Mouse (Mus musculus) olfactory bulb, adult 2 months (tissue): Measurements from ENCODE around the gene Abtb1. TPM values are rescaled to one million over a fixed set of nuclear protein-coding genes. Genes with fewer than 3 reads are reported as not detected.

Experiments used
- H3K27ac ChIP-seq: fragments of 200-500 bp; 2 replicates; pipeline ENCODE4 v1.5.1; 2012; ENCODE audit warnings: low read depth, low read length; ENCODE audit not compliant: insufficient read depth
- H3K4me1 ChIP-seq: fragments of 200-500 bp; 2 replicates; pipeline ENCODE4 v1.6.1; 2012; ENCODE audit warnings: low read length; ENCODE audit not compliant: control insufficient read depth, insufficient read depth
- H3K4me3 ChIP-seq: fragments of 200-500 bp; 2 replicates; pipeline ENCODE4 v1.5.1; 2012; ENCODE audit warnings: mild to moderate bottlenecking, low read depth, low read length, moderate library complexity; ENCODE audit not compliant: insufficient read depth
- CTCF ChIP-seq: fragments of 200-500 bp; IDR thresholded peaks from 2 replicates; pipeline ENCODE4 v1.5.1; 2012; ENCODE audit warnings: low read depth, mild to moderate bottlenecking, low read length, moderate library complexity; ENCODE audit not compliant: insufficient read depth
- POLR2A ChIP-seq: fragments of 200-500 bp; IDR thresholded peaks from 2 replicates; pipeline ENCODE4 v1.6.1; 2012; ENCODE audit warnings: mild to moderate bottlenecking, low read depth, low read length, moderate library complexity; ENCODE audit not compliant: insufficient read depth
- WGBS: fragments of 180-500 bp; shearing (Covaris S2); methylation state at CpG from one replicate; pipeline ENCODE4 v1.1.7; 2018; 5-methylcytosine and 5-hydroxymethylcytosine counted together
- polyA plus RNA-seq: library from polyadenylated mRNA; stranded (reverse); fragments of >200 nt; gene quantifications from 2 replicates; pipeline ENCODE4 v1.2.4, GENCODE M21; 2012; ENCODE audit warnings: low replicate concordance; ENCODE audit not compliant: missing spikeins, insufficient read depth, insufficient read length

The Abtb1 gene
- polyA plus RNA-seq, 1 experiment, result not detected

- Histone ChIP-seq H3K4me1 (peaks cover 7% of the 10 kb centered on the region; the same call in 1 of the 2 replicates), H3K27ac (no peak overlapping the region), H3K4me3 (no peak overlapping the region)
- WGBS, result 89% methylated on average over 7 of the region's 7 CpGs
- TF ChIP-seq CTCF, result no peak
- TF ChIP-seq POLR2A, result no peak
Observed at GRCm38 (mm10) chr6:88803051-88803450, 38.7 kb downstream of the Abtb1 start.

DNA sequence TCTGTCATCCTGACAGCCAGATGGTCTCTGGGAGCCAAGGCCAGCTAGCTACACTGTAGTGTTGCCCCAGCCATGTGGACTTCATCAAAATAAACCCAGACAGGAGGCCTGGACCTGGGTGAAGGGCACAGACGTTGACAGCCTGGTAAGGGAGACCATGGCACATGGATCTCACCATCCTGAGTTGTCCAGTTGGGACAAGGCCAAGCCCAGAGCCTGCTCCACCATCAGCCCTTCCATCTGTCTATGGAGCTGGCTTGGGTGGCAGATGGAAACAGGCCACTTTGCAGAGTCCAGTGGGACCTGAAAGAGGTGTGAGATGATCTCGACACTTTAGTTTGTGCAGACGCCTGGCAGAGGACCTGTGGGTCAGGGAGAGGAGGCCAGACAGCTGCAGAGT is 41.0 kb downstream of the Abtb1 start:
- no peak overlapping the region for H3K4me3 ChIP-seq
- H3K27ac ChIP-seq, result no peak overlapping the region
- WGBS, result 80% methylated on average over 3 of the region's 3 CpGs
- no peak for TF ChIP-seq POLR2A
- 0 out of 2 replicates have a peak, but pooled peaks cover 5% of the 10 kb centered on the region for H3K4me1 ChIP-seq

GRCm38 (mm10) chr6:88800191-88800590 is 41.6 kb downstream of the Abtb1 start:
- 89% methylated on average over 7 of the region's 7 CpGs for WGBS
- Histone ChIP-seq H3K4me1 (0 out of 2 replicates have a peak, but pooled peaks cover 5% of the 10 kb centered on the region), H3K27ac (no peak overlapping the region), H3K4me3 (no peak overlapping the region)
- TF ChIP-seq CTCF (no peak), POLR2A (no peak)

- Histone ChIP-seq H3K4me1 (peaks cover 31% of the 10 kb centered on the region), H3K27ac (peak overlapping the region; percentile 49; the same call in 1 of the 2 replicates), H3K4me3 (no peak overlapping the region)
- WGBS, result 62% methylated on average over 14 of the region's 14 CpGs
- TF ChIP-seq POLR2A (no peak), CTCF (no peak)
Observed at GRCm38 (mm10) chr6:88794561-88794971, 47.2 kb downstream of the Abtb1 start.

DNA sequence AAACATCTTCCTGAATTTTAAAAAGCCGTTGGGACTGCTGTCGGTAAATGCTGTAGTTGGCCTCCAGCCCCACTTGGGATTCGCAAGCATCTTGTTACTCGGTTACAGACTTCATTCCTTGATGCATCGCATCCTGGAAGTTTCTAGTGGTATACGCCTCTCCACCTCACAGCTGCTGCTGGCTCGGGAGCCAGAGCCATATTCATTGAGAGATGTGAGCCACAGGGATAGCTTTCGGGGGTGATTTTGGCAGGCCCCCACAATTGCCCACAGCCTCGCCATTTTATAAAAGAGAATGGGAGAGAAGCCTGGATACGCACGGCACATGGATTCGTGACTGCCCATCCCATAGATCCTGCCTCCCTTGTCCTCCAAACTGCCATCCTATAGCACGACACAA is 47.9 kb downstream of the Abtb1 start:
- peaks cover 36% of the 10 kb centered on the region for H3K4me1 ChIP-seq
- H3K27ac ChIP-seq, result peak overlapping the region; percentile 32; the same call in 1 of the 2 replicates
- no peak overlapping the region for H3K4me3 ChIP-seq
- WGBS, result 43% methylated on average over 13 of the region's 13 CpGs
- TF ChIP-seq POLR2A (no peak), CTCF (no peak)

DNA sequence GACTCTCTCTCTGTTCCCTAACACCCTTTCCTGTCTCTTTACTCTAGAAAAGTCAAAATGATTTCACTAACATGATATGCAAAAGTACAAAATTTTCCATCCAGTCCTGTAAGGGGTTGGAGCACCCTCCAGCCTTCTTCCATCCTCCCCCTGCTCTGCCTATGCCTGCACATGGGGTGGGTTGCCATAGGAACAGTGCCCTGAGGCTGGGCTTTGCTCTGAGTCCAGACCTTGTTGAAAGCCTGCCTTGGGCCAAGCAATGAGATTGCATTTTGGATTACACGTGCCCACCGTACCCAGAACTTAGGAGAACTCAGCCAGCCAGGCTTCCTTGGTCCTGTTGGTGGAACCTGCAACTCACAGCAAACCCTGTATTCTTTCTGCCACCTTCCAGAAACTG is 48.5 kb downstream of the Abtb1 start:
- Histone ChIP-seq H3K4me1 (peaks cover 41% of the 10 kb centered on the region), H3K27ac (no peak overlapping the region), H3K4me3 (no peak overlapping the region)
- WGBS, result 15% methylated on average over 2 of the region's 2 CpGs
- TF ChIP-seq POLR2A (no peak), CTCF (no peak)

DNA sequence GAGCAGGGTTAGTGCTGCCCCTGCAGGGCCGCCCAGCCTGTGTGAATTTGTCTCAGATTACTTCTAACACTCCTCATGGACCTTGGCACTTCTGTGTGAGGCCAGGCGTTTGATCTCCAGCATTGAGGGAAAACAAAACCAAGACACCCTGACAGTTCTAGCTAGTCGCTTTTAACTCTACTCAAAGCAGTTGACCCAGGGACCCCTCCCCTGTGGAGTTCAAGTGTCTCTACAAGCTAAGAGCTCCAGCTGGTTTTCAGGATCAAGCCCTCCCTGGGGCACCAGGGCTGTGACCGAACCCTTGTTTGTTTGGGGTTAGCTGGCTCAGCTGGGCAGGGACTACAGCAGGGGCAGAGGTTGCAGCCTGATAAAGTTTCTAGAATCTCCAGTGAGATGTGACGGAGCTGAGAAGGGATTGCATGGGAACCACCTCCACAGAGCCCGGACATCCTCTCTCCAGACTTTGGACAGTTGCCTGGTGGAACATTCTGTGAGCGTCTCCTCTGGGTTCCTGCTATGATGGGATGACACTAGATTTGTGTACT is 49.6 kb downstream of the Abtb1 start:
- no peak overlapping the region for H3K27ac ChIP-seq
- WGBS, result 67% methylated on average over 7 of the region's 7 CpGs

GRCm38 (mm10) chr6:88791299-88791698 is 50.5 kb downstream of the Abtb1 start:
- no peak overlapping the region for H3K27ac ChIP-seq
- TF ChIP-seq POLR2A (no peak), CTCF (no peak)
- peaks cover 54% of the 10 kb centered on the region for H3K4me1 ChIP-seq
- H3K4me3 ChIP-seq, result no peak overlapping the region
- WGBS, result 62% methylated on average over 9 of the region's 9 CpGs

More for the DNA sequence above, 49.6 kb downstream of the Abtb1 start:
- Histone ChIP-seq H3K4me3 (no peak overlapping the region), H3K4me1 (peaks cover 49% of the 10 kb centered on the region)
- no peak for TF ChIP-seq POLR2A
- TF ChIP-seq CTCF, result no peak

DNA sequence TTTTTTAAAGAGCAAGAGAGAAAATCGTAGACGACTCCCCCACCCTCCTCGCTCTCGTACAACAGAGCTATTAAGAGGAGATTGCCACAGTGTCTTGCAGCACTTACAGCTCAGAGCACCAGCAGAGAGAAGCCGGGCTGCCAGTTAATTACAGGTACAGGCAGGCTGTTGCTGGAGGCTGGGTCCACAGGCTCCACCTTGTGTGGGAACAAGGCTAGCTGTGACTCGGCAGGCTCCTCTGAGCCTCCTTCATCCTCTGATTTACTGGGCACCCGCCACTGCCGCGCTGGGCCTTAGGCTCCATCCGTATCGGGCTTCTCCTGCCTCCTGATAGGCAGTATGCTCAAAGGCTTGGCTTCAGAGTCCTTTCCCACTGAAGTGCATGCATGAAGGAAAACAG is 53.6 kb downstream of the Abtb1 start:
- TF ChIP-seq POLR2A (no peak), CTCF (no peak)
- WGBS, result 55% methylated on average over 11 of the region's 11 CpGs
- H3K4me3 ChIP-seq, result no peak overlapping the region
- H3K27ac ChIP-seq, result no peak overlapping the region
- peaks cover 62% of the 10 kb centered on the region for H3K4me1 ChIP-seq
